Mouse (Mus musculus): ENCODE results near the gene Syt16.

The Syt16 gene

GRCm38 (mm10) chr12:74002449-74002848 lies 5.0 kb downstream of the Syt16 start:
- in situ Hi-C loops (cut with MboI; ENCODE audit: unreplicated experiment in 2 of 2) = loop anchor here (10.0 to 25.0 kb wide), 4 partner anchors 965 to 1760 kb away; no protein-coding TSS in a partner anchor

DNA sequence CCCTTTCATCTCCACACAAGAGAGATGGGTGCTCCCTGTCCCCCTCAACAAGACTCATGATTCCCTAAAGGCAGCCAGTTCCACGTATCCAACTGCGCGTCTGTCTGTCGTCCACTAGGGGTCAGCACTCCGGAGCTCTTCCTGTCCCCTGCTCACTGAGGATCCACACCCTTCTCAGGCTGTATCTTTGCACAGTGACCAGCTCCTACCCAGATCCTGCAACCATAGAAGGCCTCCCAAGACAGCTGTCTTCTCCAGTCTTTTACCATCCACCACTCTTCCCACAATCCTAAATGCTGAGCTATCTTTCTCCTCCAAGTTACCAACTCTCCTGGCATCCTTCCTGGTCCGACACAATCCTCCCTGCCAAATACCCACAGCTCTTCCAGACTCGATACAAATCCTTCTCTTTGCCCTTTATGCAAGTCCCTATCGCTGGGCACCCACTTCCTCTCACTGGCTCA lies 12.0 kb downstream of the Syt16 start:
- in situ Hi-C loops (cut with MboI; ENCODE audit: unreplicated experiment in 2 of 2) = loop anchor here (5.0 to 25.0 kb wide), 5 partner anchors 452 to 1753 kb away; no protein-coding TSS in a partner anchor

- in situ Hi-C loops (cut with MboI; ENCODE audit: unreplicated experiment in 2 of 2) = loop anchor here (25.0 kb wide), 3 partner anchors 976 to 1749 kb away; no protein-coding TSS in a partner anchor
Observed at GRCm38 (mm10) chr12:74013739-74014138, 16.3 kb downstream of the Syt16 start.

DNA sequence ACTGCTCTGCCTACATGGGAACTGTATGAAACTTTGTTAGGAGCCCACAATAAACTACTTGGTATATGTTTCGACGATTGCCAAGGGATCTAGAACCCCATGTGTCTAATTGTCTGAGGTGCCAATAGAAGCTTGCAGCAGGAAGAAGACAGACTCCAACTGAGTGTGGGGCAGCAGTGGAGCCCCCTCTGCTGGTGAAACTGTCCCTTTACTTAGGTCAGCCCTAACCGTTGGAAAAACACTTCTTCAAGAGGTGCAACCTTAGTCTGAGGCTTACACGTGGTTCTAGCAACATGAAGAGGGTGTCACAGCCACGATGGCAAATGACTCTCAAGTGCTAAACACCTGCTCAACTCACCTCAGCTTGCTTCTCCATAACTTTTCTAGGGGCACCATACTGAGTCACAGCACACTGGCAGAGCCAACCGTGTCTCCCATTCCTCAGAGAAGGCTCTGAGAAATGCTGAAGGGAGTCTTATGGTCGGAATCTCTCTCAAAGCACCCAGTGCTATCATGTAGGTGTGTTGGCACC lies 17.3 kb downstream of the Syt16 start:
- in situ Hi-C loops (cut with MboI; ENCODE audit: unreplicated experiment in 2 of 2) = loop anchor here (25.0 kb wide), 3 partner anchors 978 to 1747 kb away; no protein-coding TSS in a partner anchor

- in situ Hi-C loops (cut with MboI; ENCODE audit: unreplicated experiment in 2 of 2) = loop anchor here (25.0 kb wide), 3 partner anchors 978 to 1747 kb away; no protein-coding TSS in a partner anchor
Observed at GRCm38 (mm10) chr12:74015491-74015890, 18.0 kb downstream of the Syt16 start.

DNA sequence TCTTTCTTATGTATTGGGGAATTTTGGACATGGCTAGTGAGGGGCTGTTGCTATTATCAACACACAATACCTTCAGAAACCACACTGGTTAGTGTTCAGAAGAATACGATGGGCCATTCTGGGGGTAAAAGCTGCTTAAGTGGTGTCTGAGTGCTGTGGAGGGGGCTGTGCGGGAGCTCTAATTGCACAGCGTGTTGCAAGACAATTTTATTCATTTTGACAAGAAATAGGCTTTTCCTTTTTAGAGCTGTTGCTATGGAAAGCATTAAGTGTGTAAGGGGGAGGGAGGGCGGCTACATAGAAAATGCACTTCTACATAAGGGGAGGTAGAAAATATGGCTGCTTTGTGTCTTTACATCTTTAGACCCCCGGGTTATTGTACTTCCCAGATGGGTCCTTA lies 25.8 kb downstream of the Syt16 start:
- in situ Hi-C loops (cut with MboI; ENCODE audit: unreplicated experiment in 2 of 2) = loop anchor here (10.0 to 25.0 kb wide), 4 partner anchors 272 to 1739 kb away; no protein-coding TSS in a partner anchor

DNA sequence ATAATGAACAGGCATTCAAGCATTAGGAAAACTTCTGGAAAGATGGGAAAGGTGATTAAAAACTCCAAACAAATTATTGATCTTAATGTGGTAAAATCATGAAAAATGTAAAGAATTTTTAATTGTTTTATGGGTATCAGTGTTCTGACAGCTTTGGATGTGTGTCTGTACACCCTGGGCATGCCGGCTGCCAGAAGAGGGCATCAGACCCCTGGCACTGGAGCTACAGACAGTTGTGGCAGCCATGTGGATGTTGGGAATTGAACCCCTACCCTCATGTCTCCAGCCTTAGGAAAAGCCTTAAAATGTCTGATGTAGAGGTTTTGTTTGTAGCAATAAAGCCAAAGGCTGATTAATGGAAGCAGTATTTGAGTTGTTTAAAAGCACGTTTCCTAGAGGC lies 27.5 kb downstream of the Syt16 start:
- in situ Hi-C loops (cut with MboI; ENCODE audit: unreplicated experiment in 2 of 2) = loop anchor here (10.0 to 25.0 kb wide), 4 partner anchors 270 to 1737 kb away; no protein-coding TSS in a partner anchor

DNA sequence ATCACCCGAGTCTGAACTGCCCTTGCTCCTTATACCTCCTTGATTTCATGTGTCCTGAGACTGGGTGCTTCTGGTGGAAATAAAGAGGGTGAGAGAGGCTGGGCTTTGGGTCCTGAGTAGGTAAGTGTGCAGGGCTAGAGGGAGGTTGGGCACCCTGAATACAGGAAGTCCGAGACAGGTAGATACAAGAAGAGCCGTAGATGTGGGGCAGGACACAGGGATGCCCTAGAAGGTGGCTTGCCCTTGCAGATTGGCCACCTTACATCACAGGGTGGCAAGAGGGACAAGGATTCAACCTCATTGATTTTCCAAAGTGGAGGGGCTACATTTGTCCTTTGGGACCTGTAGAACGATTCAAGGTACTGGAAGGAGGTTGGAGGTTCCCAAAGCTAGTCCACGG lies 45.8 kb downstream of the Syt16 start:
- in situ Hi-C loops (cut with MboI; ENCODE audit: unreplicated experiment in 2 of 2) = no loop called here

GRCm38 (mm10) chr12:74043755-74044154 lies 46.3 kb downstream of the Syt16 start:
- in situ Hi-C loops (cut with MboI; ENCODE audit: unreplicated experiment in 2 of 2) = no loop called here

GRCm38 (mm10) chr12:74044241-74044640 lies 46.8 kb downstream of the Syt16 start:
- in situ Hi-C loops (cut with MboI; ENCODE audit: unreplicated experiment in 2 of 2) = no loop called here

DNA sequence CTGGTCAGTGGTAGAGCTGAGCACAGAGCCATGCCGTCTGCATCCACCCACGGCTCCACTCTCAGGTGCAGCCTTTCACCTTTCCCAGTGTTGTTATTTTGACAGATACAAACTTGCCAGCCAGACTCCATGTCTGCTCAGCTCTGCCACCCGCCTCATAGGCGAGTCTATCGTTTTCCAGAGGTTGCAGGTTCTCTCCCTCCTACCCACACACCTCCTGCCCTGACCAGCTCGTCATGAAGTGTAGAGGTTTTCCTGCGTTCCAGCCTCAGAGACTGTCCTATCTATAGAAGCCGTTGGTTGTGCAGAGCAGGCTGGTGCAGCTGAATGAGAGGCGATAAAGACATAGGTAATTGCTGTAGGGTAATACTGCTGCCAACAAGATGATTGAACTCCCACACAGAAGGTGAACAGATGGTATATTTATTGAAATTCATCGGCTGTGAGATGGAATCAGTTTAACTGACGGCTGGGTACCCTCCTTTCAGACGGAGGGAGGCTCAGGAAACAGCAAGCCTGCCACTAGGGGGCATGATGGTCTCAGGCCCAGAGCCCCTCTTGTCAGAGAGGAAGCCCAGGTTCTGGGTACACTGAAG lies 58.0 kb downstream of the Syt16 start:
- in situ Hi-C loops (cut with MboI; ENCODE audit: unreplicated experiment in 2 of 2) = no loop called here

- in situ Hi-C loops (cut with MboI; ENCODE audit: unreplicated experiment in 2 of 2) = no loop called here
Observed at GRCm38 (mm10) chr12:74056162-74056561, 58.7 kb downstream of the Syt16 start.

DNA sequence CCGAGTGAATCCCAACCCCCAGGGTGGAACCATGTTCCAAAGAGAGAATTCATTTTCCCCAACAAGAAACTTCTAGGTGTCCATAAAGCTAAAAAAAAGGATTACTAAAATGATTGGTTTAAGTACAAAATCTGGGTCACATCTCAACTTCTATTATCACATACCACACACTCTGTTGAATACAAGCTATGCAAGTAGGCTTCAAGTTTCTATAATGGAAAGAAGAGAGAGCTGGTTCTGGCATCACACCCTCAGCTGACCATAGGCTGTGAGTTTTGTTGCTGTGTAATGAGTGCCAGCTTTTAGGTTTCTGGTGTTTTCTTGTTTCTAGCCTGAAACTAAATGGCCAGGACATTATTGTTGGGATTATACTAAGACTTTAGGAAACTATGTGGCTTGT lies 65.1 kb downstream of the Syt16 start:
- in situ Hi-C loops (cut with MboI; ENCODE audit: unreplicated experiment in 2 of 2) = no loop called here

DNA sequence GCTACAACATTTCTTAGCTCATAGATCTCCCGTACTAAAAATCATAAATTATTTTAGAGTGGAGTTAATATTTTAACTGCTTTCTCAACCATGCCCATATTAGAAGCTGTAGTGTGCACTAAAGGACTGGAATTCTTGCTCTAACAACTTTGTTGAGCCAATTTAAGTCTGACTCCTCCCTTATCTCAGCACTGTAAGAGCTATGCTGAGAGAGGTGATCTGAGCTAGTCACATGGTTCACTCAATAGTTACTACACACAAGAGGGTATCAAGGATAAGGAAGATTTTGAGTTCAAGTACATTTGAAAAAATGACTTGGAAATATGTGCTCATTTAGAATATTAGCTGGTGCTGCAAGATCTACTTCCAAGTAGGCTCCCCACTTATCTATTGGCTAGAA lies 71.5 kb downstream of the Syt16 start:
- in situ Hi-C loops (cut with MboI; ENCODE audit: unreplicated experiment in 2 of 2) = no loop called here

- in situ Hi-C loops (cut with MboI; ENCODE audit: unreplicated experiment in 2 of 2) = no loop called here
Observed at GRCm38 (mm10) chr12:74075590-74075989, 78.1 kb downstream of the Syt16 start.

- in situ Hi-C loops (cut with MboI; ENCODE audit: unreplicated experiment in 2 of 2) = no loop called here
Observed at GRCm38 (mm10) chr12:74076091-74076490, 78.6 kb downstream of the Syt16 start.

GRCm38 (mm10) chr12:74081122-74081521 lies 83.7 kb downstream of the Syt16 start:
- in situ Hi-C loops (cut with MboI; ENCODE audit: unreplicated experiment in 2 of 2) = no loop called here

GRCm38 (mm10) chr12:74084389-74084788 lies 86.9 kb downstream of the Syt16 start:
- in situ Hi-C loops (cut with MboI; ENCODE audit: unreplicated experiment in 2 of 2) = no loop called here

GRCm38 (mm10) chr12:74087086-74087485 lies 89.6 kb downstream of the Syt16 start:
- in situ Hi-C loops (cut with MboI; ENCODE audit: unreplicated experiment in 2 of 2) = no loop called here

DNA sequence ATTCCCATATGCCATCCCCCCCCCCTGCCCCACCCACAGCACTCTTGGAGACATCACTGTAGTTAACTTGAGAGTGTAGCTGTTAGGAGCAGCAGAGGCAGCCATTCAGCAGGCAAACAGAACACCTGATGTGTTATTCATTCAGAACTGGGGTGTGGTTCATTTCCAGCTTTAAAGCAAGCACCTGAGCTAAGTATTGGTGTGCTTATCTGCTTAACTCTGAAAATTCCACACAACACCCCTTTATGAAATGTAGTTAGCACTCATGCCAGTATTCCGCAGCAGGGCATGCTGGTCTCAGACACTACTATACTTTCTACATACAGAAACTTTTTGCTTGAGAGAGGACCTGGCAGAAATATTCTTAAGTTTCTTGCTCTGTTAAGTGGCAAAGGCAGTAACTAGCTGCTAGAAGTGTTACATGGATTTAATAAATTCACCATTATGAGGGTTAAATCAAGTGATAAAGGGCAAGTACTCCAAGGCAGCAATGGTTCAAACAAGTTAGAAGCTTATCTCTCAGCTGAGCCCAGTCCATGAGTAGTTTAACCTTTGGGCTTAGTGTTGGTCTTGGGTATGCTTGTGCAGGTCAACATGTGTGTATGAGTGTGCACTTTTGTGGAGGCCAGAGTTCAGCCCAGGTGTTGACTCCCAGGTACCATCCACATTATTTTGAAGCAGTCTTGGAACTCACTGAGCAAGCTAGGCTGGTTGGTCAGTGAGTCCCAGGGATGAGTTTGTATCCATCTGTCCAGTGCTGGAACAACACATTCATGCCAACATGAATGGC lies 92.1 kb downstream of the Syt16 start:
- in situ Hi-C loops (cut with MboI; ENCODE audit: unreplicated experiment in 2 of 2) = no loop called here

DNA sequence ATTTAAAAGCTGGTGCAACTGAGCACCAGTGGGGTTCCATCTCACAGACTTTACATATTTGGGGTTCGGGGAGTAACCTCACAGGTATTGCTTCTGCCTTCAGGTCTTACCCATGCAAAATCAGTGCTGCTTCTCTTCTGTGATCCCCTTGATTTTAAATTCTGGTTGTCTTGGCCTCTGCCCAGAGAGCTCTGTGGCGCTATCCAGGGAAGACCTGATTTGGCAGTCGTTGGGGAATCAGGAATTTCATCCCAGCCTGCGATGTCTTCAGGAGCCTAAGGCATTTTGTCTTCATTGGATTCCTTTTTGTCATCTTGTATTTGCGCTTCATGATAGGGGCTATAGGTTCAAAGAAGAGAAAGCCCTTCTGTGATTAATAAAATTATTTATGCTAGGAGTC lies 95.1 kb downstream of the Syt16 start:
- in situ Hi-C loops (cut with MboI; ENCODE audit: unreplicated experiment in 2 of 2) = no loop called here

All from v-Abl transformed pro-B cells (cell line).